Mouse (Mus musculus): Measurements from ENCODE around the gene A830005F24Rik. TPM values are rescaled to one million over a fixed set of nuclear protein-coding genes. Genes with fewer than 3 reads are reported as not detected.
"Not testable (repeated sequence)": the region's sequence is repeated elsewhere in the genome, so short reads cannot be mapped to it uniquely, and the experiment has no call there.

Gene A830005F24Rik
- total RNA-seq (2021): 1 to 10 TPM; 1.5 to 3.5 TPM
- long read RNA-seq, partial matches to known transcripts: 0 of 1 reads
- long read RNA-seq, other reads (novel, unspliced or antisense): 0 of 1 reads

DNA sequence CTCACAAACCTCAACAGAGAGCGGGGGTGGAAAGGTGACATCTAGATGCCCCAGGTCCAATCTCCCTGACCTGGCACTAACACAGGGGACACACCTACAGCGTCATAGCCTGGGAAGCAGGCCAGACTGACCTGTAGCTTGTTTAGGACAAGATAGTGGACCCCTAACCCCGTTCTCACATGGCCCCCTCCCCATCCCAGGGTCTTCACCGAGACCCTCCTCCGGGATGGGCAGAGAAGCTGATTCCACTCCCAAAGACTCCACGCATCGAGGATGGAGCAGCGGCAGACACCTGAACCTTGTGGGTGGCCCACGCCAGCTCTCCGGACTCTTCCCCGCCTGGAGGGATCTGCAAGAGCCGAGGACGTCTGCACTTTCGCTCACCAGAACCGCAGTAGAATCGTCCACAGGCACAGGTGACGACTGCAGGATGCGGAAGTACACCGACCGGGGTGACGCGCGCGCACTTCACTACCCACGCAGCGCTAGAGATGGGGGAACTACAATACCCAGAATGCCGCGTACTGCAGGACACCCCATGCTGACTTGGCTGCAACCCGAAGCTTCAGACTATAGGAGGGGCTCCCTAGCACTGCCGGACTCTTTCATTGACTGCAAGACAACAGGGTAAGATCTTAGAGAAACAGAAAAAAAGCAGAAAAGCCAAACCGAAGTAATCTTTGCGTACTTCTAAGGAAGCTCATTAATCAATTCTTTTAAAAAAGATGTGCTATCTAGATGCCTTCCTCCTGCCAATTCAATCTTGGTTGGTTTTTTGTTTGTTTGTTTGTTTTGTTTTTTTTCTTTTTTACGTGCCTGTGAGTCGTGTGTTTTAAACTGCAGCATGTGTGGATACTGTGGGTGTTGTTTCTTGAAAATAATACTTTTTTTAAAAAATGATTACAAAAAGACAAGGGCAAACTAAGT lies at the start of gene A830005F24Rik, which contains the start of gene Zfp169:
TSS of gene A830005F24Rik (plus strand) at position 568 of the 927 bp plus-strand sequence.
TSS of gene Zfp169 (minus strand) at position 449 of the 927 bp plus-strand sequence.
- peak; percentile 88 to 94 for DNase-seq (ENCODE audit: low spot score in 2 of 2)

DNA sequence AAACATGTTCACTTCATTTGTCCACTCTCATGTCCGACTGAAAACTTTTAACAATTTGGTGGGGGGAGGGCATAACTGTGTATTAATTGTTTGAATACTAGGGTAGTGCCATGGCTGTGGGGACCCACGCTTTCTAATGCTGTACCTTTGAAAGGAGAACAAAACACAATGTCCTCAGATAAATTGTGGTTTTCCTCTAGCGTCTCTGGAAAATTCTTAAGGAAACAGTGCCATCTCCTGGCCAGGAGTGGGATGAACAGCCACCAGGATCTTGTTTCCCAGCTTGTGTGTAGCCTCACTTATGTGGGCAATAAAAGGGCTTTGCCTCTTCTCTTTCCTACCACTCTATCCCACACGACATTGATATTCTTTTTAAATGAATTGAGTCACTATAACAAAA lies 49.2 kb upstream of the A830005F24Rik start:
- DNase-seq (ENCODE audit: low spot score in 2 of 2): peak; percentile 65 to 92

DNA sequence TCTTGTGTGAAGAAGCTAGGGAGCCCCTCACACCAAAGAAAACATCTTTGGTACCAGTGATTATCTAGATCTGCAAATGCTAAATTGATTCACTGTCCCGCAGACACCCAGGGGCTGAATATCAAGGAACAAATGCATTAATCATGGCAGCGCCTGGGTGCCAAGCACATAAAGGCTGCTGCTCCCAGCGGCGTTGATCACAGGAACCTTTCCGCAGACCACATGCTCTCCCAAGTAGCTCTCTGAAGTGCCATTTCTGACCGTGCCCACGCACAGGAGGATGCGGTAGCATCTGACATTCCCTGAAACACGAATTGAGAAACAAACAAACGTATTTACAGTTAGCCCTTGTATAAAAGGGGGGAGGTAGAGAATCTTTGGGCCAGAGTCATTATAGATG lies 47.2 kb upstream of the A830005F24Rik start:
- DNase-seq (ENCODE audit: low spot score in 2 of 2): no peak

GRCm38 (mm10) chr13:48468656-48469180 lies 44.7 kb upstream of the A830005F24Rik start:
- DNase-seq (ENCODE audit: low spot score in 2 of 2): no peak

- no peak for DNase-seq (ENCODE audit: low spot score in 2 of 2)
Measured at GRCm38 (mm10) chr13:48483606-48484005, 29.8 kb upstream of the A830005F24Rik start.

DNA sequence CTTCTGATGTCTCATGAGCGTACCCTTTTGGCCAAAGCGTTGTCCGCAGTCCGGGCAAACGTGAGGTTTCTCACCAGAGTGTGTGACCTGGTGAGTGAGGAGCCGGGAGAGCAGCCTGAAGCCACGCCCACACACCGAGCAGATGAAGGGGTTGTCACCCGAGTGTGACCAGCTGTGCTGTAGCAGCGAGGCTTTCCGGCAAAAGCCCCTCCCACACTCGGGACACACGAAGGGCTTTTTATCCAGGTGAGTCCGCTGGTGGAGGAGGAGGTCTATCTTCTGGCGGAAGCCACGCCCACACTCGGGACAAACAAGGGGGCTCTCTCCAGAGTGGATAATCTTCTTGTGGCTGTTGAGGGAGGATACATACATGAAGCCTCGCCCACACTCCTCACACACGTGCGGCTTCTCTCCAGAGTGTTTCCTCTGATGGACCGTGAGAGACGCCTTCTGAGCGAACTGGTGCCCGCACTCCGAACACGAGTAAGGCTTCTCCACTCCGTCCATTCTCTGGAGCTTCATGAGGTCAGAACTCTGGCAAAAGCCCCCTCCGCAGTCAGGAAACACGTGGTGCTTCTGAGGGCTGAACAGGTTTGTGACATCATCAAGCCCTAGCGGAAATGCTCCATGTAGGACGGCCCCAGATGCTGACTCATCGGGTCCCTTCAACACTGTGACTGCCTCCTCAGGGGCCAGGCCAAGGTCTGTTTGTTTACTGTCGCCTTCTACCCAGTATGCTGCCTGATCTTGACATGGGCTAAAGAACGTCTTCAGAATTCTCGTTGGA lies 22.8 kb upstream of the A830005F24Rik start:
- DNase-seq (ENCODE audit: low spot score in 2 of 2): no peak

DNA sequence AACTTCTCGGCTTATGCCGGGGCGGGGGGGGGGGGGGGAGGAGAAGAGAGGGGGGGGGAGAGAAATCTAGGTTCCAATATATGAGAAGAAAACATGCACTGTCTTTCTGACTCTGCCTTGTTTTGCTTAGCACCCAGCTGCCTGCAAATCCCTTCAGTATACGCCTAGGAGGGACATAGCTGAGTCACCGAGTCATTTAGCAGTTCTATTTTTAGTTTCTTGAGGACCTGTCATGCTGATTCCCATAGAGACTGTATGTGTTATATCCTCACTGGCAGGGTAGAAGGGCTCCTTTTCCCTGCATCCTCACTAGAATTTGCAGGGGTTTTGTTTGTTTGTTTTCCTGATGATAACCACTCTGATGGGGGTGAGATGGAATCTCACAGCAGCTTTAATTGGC lies 20.2 kb upstream of the A830005F24Rik start:
- no peak for DNase-seq (ENCODE audit: low spot score in 2 of 2)

GRCm38 (mm10) chr13:48497693-48498221 lies 15.6 kb upstream of the A830005F24Rik start:
- DNase-seq (ENCODE audit: low spot score in 2 of 2): peak; percentile 67 to 84

DNA sequence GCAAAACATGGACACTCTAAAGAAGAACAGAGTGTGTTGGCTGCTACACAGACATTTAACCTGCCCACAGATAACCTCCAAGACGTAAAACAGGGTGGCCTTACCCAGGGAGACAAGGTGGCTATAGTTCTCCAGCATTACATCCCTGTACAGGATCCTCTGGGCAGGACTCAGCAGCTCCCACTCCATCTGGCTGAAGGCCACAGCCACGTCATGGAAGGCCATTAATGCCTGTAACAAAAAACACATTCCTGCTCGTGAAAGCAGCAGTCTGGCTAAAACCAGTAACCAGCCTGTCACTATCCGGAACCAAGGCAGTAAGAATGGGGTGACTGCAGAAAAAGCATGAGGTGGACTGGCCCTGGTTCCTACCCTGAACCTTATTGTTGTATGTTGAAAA lies 14.7 kb upstream of the A830005F24Rik start:
- no peak for DNase-seq (ENCODE audit: low spot score in 2 of 2)

DNA sequence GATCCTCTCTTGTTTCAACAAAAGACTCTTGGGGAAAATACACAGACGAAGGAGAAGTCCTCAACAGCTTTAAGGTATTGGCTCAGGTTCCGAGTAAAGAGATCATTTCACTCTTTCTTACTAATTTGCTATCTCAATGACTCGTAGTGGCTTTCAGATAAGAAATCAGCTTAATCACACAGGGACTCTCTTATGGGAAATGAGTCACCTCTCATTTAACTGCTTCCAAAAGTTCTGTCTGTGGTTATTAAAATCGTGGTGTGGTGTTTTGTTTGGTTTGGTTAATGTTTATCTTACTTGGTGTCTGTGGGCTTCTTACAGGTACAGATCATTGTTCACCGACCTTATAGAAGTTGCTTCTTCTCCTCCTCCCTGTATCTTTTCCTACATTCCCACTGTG lies 10.9 kb upstream of the A830005F24Rik start:
- no peak for DNase-seq (ENCODE audit: low spot score in 2 of 2)

DNA sequence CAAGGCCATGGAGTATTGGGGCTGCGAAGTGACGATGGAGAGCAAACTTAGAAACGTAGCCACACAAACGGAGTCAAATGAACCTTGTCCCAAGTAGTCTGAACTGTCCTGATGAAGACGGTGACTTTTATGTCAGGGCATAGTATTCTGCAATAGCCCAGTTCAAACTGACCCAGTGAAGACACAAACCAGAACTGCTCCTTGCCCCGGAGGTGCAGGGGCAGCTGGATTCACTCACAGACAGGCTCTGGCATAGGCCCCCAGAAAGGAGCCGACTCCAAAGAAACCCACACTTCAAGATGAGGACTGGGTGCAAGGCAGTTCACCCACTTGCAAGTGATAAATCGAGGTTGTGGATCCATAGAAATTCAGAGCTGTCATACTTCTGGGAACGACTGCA lies 4.7 kb upstream of the A830005F24Rik start:
- no peak for DNase-seq (ENCODE audit: low spot score in 2 of 2)

- no peak for DNase-seq (ENCODE audit: low spot score in 2 of 2)
Measured at GRCm38 (mm10) chr13:48515861-48516260, 2.5 kb downstream of the A830005F24Rik start.

- DNase-seq (ENCODE audit: low spot score in 2 of 2): not testable (repeated sequence)
Measured at GRCm38 (mm10) chr13:48519122-48519521, 5.8 kb downstream of the A830005F24Rik start.

GRCm38 (mm10) chr13:48525745-48526144 lies 12.4 kb downstream of the A830005F24Rik start:
- no peak for DNase-seq (ENCODE audit: low spot score in 2 of 2)

DNA sequence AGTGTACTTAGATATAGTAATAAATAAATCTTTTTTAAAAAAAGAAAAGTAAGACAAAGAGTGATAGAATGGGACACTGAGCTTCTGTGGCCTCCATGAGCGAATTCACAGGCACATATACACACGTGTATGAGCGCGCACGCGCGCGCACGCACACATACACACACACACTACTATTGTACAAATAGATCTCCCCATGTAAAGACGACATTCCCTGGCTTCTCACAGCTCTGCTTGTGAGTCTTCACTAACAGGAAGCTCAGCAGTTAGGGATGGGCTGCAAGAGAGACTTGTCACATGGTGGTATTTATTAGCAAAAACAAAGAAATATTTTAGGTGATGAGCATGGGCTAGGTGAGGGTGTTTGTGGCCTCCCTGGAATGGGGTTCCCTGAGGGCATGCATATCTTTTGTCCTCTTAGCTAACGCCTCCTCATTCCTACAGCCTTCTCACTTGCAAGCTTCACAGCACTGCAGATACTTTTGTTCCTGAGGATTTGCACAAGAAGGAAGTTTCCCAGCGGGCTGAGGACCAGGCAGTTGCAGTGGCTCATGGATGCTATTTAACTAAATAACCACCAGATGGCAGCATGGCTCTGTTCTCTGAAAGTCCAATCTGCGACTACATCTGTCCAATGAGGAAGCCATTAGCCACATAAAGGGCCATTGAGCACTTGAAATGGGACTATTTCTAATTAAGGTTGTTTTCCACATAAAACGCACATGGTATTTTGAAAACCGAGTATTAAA lies 14.9 kb downstream of the A830005F24Rik start:
- DNase-seq (ENCODE audit: low spot score in 2 of 2): peak; percentile 67 to 87

DNA sequence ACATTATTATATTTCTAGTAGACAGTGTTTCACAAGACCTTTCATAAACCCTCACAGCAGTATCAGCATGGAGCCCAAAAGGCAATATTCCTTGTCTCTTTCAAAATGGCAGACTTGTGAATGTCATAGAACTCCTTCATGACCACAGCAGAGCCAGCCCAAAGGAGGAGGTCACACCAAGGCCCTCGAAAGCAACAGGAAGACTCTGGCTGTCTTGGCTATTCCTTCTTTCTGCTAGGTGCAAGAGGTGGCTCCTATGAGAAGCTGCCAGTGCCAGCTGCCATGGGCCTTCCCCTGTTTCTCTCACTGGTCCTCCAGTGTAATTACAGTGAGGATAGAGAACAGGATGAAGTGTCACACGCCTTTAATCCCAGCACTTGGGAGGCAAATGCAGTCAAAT lies 15.7 kb downstream of the A830005F24Rik start:
- no peak for DNase-seq (ENCODE audit: low spot score in 2 of 2)

DNA sequence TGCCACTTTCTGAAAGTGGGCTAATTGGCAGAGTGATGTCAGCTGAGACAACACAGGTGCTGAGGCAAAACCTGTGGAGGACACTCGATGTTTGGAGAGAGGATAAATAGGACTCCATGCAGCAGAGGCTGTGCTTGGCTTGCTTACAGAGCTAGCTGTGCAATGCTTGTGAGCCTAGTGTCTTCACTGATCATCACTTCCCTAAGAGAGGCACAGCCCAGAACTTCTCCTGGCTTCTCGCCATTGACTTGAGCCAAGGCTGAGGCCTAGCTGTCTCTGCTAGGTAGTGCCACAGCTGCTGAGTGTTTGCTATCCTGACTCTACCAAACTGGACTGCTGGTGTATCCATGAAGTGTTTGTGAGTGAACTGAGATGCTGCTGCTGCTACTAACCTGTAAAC lies 17.3 kb downstream of the A830005F24Rik start:
- no peak for DNase-seq (ENCODE audit: low spot score in 2 of 2)

- no peak for DNase-seq (ENCODE audit: low spot score in 2 of 2)
Measured at GRCm38 (mm10) chr13:48531448-48531847, 18.1 kb downstream of the A830005F24Rik start.

DNA sequence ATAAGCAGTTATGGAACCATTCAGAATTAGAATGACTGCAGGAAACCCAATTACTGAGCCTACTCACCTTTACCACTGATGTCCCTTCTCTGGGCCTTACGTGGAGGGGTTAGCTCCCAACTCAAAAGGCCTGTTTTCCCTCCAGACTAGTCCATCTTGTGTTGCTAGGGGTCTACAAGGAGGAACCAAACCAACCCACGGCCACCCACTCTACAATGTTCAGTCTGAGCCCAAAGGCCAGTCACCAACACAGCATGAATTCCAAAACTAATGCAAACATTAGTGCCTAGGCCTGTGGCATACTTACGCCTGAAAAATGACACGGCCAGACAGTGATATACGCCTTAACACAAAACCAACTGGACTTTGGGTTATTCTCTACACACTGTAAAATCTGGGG lies 20.1 kb downstream of the A830005F24Rik start:
- no peak for DNase-seq (ENCODE audit: low spot score in 2 of 2)

- no peak for DNase-seq (ENCODE audit: low spot score in 2 of 2)
Measured at GRCm38 (mm10) chr13:48540488-48540887, 27.1 kb downstream of the A830005F24Rik start.

DNA sequence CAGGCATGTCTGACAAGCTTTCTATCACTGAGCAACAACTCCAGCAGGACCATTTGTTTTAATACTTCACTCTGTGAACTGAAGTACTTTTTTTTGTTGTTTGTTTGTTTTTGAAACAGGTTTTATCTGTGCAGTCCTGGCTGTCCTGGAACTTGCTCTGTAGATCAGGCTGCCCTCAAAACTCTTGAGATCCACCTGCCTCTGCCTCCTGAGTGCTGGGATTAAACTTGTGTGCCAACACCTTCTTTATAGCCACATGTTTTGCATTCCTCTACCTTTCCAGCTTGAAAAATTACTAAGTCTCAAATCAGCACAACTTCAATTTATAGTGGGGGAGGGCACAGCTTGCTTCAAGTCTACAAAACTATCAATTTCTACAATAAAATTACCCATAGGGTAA lies 31.0 kb downstream of the A830005F24Rik start:
- DNase-seq (ENCODE audit: low spot score in 2 of 2): no peak

All from layer of hippocampus, adult 18-20 months (tissue).